Mouse (Mus musculus) cortical plate, adult 2 months (tissue): ENCODE measurements around the gene Bnip1.

Source experiments
- CTCF ChIP-seq: fragments of 200-500 bp; IDR thresholded peaks from 2 replicates; pipeline ENCODE4 v1.5.1; 2011; ENCODE audit warnings: mild to moderate bottlenecking, control low read depth, low read length; ENCODE audit not compliant: insufficient read depth; ENCODE audit errors: extremely low read depth
- POLR2A ChIP-seq: fragments of 200-500 bp; IDR thresholded peaks from 2 replicates; pipeline ENCODE4 v1.6.1; 2011; ENCODE audit warnings: mild to moderate bottlenecking, low read length, control low read depth; ENCODE audit not compliant: insufficient read depth; ENCODE audit errors: extremely low read depth

DNA sequence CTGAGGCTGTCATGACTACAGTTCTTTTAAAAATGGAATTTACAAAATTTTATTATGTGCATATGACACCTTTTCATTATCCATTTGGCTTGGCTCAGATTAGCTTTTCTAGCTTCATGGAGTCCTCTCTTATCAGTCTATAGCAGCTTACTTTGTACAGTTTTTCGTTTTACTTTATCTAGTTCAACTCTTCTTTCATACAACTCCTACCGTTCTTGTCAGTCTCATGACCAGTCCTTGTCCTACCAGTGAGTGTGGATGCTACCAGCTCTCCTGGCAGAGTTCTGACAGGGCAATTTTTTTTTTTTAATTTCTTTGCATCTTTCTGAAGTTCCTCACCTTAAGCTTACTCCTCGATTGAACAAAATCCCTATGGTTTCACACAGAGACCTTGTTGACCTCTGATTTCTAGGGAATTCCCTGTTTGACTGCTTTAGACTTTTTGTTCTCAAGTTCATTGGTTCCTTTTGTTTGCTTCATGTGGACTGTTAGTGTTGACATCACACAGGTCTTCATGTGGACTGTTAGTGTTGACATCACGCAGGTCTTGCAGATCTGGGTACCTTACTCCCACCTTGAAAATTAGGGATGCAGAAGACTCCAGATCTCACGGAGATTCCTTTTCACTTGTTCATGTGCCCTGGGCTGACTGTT is 13.6 kb upstream of the Bnip1 start:
- TF ChIP-seq CTCF, result no peak
- no peak for TF ChIP-seq POLR2A
